Mouse (Mus musculus): ENCODE results near the gene Enam.

DNA sequence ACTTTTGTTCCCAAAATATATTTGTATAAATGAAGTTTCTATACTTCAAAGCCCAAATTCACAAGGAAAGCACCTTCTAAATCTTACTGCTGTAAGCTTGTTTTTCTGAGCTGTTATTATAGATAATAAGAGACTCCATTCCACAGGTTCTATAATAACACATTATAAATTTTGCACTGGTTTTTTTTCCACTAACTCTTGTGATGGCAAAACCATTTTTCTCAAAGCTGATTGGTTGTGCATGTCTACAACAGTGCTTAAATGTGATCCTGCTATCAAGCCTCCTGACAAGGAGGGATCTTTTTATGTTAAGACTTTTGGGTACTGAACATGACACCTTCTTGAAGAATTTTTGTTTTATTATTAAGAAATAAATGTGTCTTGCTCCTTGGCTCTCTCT, at the start of gene Enam:
- TF ChIP-seq POLR2A (IDR thresholded peaks at IDR 0.05; ENCODE audit: borderline replicate concordance, extremely low read depth, low read depth, low read length) (no peak), CTCF (IDR thresholded peaks at IDR 0.05; ENCODE audit: insufficient read depth, low read length) (no peak)

All from lung, adult 2 months (tissue).